Mouse (Mus musculus): ENCODE results near the gene Fam57b.

DNA sequence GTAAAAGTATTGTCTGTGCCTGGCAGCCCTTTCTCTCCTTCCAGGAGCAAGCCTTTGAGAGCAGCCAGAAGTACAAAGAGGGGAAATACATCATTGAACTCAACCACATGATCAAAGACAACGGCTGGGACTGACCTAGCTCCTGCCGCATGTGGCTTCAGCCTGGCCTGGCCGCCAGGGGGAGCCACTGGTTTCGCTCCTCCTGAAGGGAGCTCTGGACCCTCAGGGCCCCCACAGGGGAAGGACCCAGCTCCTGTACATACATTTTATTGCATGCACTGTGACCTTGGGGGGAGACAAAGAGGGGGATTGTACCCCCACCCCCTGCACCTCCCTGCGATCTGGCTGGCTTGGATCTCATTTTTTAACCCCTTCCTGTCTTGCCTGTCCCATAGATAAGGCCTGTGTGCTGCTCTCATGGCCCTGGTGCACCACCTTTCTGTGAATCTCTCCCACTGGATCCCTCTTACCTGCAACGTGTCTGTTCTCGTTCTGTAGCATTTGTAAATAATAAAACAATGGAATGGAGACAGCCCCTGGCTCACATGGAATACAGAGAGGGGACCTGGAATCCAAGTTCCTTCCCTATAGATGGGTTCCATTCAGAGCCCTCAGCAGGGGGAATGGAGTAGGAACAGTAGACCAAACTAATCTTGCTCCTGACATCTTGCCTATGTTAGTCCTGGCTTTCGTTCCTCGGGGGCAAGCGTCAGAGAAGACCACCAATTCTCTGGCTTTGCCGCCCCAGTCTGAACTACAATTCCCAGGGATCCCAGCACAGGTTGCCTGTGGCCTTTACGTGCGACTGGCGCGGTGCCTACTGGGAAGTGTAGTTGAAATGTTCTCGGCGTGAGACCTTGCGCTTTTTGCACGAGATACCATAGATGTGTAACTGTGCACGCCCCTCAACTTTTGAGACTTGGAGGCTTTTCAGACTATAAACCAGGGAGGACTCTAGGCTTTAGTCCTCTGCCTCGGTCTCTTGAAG is 17.2 kb upstream of the Fam57b start:
- TF ChIP-seq MAFK (IDR thresholded peaks at IDR 0.05; ENCODE audit: insufficient read depth, low read depth, low read length) (no peak), ZC3H11A (IDR thresholded peaks at IDR 0.05; ENCODE audit: borderline replicate concordance, low read depth, low read length) (no peak)

All from ES-E14 (cell line).